Mouse (Mus musculus) forebrain, embryonic 11.5 days (tissue): ENCODE data around the gene Dab1. TPM values are rescaled to one million over a fixed set of nuclear protein-coding genes. Genes with fewer than 3 reads are reported as not detected.

Source experiments
- ATAC-seq: fragments of 200-750 bp; cut with Nextera tagmentation; replicated peaks from 2 replicates; pipeline ENCODE4 v1.8.0; 2017; ENCODE audit warnings: moderate TSS enrichment; ENCODE audit not compliant: low FRiP score
- DNase-seq: peaks from one replicate; pipeline ENCODE4 v3.0.0-alpha.2; 2017; ENCODE audit warnings: low spot score
- H3K27ac ChIP-seq: fragments of 300-500 bp; sonication (generic); 2 replicates; pipeline ENCODE4 v1.5.1; 2014; ENCODE audit warnings: low read depth, low read length
- H3K27me3 ChIP-seq: fragments of 300-500 bp; sonication (generic); 2 replicates; pipeline ENCODE4 v1.6.1; 2014; ENCODE audit warnings: mild to moderate bottlenecking, low read length, mixed read lengths; ENCODE audit not compliant: control insufficient read depth, insufficient read depth
- H3K36me3 ChIP-seq: fragments of 300-500 bp; sonication (generic); 2 replicates; pipeline ENCODE4 v1.6.1; 2014; ENCODE audit warnings: mild to moderate bottlenecking, low read length, moderate library complexity, mixed read lengths; ENCODE audit not compliant: control insufficient read depth, insufficient read depth
- H3K4me1 ChIP-seq: fragments of 300-500 bp; sonication (generic); replicated peaks from 2 replicates; pipeline ENCODE4 v1.6.1; 2014; ENCODE audit warnings: low read length, mixed read lengths; ENCODE audit not compliant: control insufficient read depth, insufficient read depth
- H3K4me2 ChIP-seq: fragments of 300-500 bp; sonication (generic); 2 replicates; pipeline ENCODE4 v1.6.1; 2014; ENCODE audit warnings: low read depth, mild to moderate bottlenecking, low read length, moderate library complexity, mixed read lengths; ENCODE audit not compliant: severe bottlenecking
- H3K4me3 ChIP-seq: fragments of 300-500 bp; sonication (generic); 2 replicates; pipeline ENCODE4 v1.5.1; 2014; ENCODE audit warnings: low read depth, low read length
- H3K9ac ChIP-seq: fragments of 300-500 bp; sonication (generic); 2 replicates; pipeline ENCODE4 v1.6.1; 2014; ENCODE audit warnings: low read length
- H3K9me3 ChIP-seq: fragments of 300-500 bp; sonication (generic); 2 replicates; pipeline ENCODE4 v1.6.1; 2016; ENCODE audit warnings: low read length, mixed read lengths; ENCODE audit not compliant: control insufficient read depth
- WGBS: fragments of 180-500 bp; shearing (Covaris S2); extraction: QIAGEN DNeasy Blood & Tissue Kit; methylation state at CpG from one replicate; pipeline ENCODE4 v1.1.7; 2014; 5-methylcytosine and 5-hydroxymethylcytosine counted together
- polyA plus RNA-seq: library from polyadenylated mRNA; unstranded; fragments of >200 nt; fragmentation: Nextera tagmentation; extraction: Ambion mirVana; gene quantifications from 2 replicates; pipeline ENCODE4 v1.2.1, GENCODE M21; 2014

Dab1 gene
- polyA plus RNA-seq, 1 experiment from 2014 or later, result 51.6 TPM

GRCm38 (mm10) chr4:104573419-104573818 is 954.3 kb downstream of the Dab1 start:
- H3K4me3 ChIP-seq, result no peak overlapping the region
- H3K4me2 ChIP-seq, result no peak overlapping the region
- no peak for ATAC-seq
- H3K4me1 ChIP-seq, result no peaks in the 10 kb centered on the region
- WGBS, result 77% methylated on average over 7 of the region's 7 CpGs
- H3K36me3 ChIP-seq, result no peaks in the 10 kb centered on the region
- H3K27me3 ChIP-seq, result no peaks in the 10 kb centered on the region
- DNase-seq, result no peak
- H3K9me3 ChIP-seq, result no peaks in the 10 kb centered on the region
- no peak overlapping the region for H3K27ac ChIP-seq
- no peak overlapping the region for H3K9ac ChIP-seq

GRCm38 (mm10) chr4:104578370-104578769 is 959.2 kb downstream of the Dab1 start:
- no peak overlapping the region for H3K4me2 ChIP-seq
- H3K27me3 ChIP-seq, result no peaks in the 10 kb centered on the region
- 53% methylated on average over 3 of the region's 3 CpGs for WGBS
- H3K27ac ChIP-seq, result no peak overlapping the region
- ATAC-seq (no peak), DNase-seq (no peak)
- no peaks in the 10 kb centered on the region for H3K36me3 ChIP-seq
- no peaks in the 10 kb centered on the region for H3K4me1 ChIP-seq
- no peak overlapping the region for H3K4me3 ChIP-seq
- H3K9me3 ChIP-seq, result no peaks in the 10 kb centered on the region
- no peak overlapping the region for H3K9ac ChIP-seq

- Histone ChIP-seq H3K27ac (no peak overlapping the region), H3K27me3 (no peaks in the 10 kb centered on the region), H3K4me2 (no peak overlapping the region), H3K9ac (no peak overlapping the region), H3K4me3 (no peak overlapping the region), H3K9me3 (no peaks in the 10 kb centered on the region), H3K4me1 (no peaks in the 10 kb centered on the region), H3K36me3 (no peaks in the 10 kb centered on the region)
- WGBS, result 81% methylated on average over 5 of the region's 5 CpGs
- ATAC-seq, result no peak
- no peak for DNase-seq
Measured at GRCm38 (mm10) chr4:104579946-104580544, 960.9 kb downstream of the Dab1 start.

GRCm38 (mm10) chr4:104582726-104583125 is 963.6 kb downstream of the Dab1 start:
- ATAC-seq, result no peak
- no peaks in the 10 kb centered on the region for H3K9me3 ChIP-seq
- WGBS, result 58% methylated on average over 5 of the region's 5 CpGs

GRCm38 (mm10) chr4:104587826-104588225 is 968.7 kb downstream of the Dab1 start:
- H3K4me1 ChIP-seq, result peaks cover 3% of the 10 kb centered on the region; the same call in 1 of the 2 replicates

More at GRCm38 (mm10) chr4:104582726-104583125, 963.6 kb downstream of the Dab1 start:
- Histone ChIP-seq H3K9ac (no peak overlapping the region), H3K4me1 (no peaks in the 10 kb centered on the region), H3K4me2 (no peak overlapping the region), H3K4me3 (no peak overlapping the region), H3K27me3 (no peaks in the 10 kb centered on the region), H3K36me3 (no peaks in the 10 kb centered on the region), H3K27ac (no peak overlapping the region)
- DNase-seq, result no peak

GRCm38 (mm10) chr4:104596936-104597335 is 977.8 kb downstream of the Dab1 start:
- no peak for DNase-seq
- H3K27ac ChIP-seq, result no peak overlapping the region
- H3K4me1 ChIP-seq, result 0 out of 2 replicates have a peak, but pooled peaks cover 4% of the 10 kb centered on the region
- H3K4me3 ChIP-seq, result no peak overlapping the region
- no peak overlapping the region for H3K9ac ChIP-seq
- no peaks in the 10 kb centered on the region; the same call in 1 of the 2 replicates for H3K9me3 ChIP-seq
- ATAC-seq, result no peak
- no peaks in the 10 kb centered on the region for H3K27me3 ChIP-seq
- no peak overlapping the region for H3K4me2 ChIP-seq
- 97% methylated on average over 7 of the region's 7 CpGs for WGBS
- no peaks in the 10 kb centered on the region for H3K36me3 ChIP-seq

More at GRCm38 (mm10) chr4:104587826-104588225, 968.7 kb downstream of the Dab1 start:
- Histone ChIP-seq H3K27me3 (no peaks in the 10 kb centered on the region), H3K27ac (no peak overlapping the region), H3K9ac (no peak overlapping the region), H3K36me3 (no peaks in the 10 kb centered on the region), H3K4me2 (no peak overlapping the region), H3K4me3 (no peak overlapping the region), H3K9me3 (no peaks in the 10 kb centered on the region)
- no peak for DNase-seq
- 56% methylated on average over 2 of the region's 2 CpGs for WGBS
- no peak for ATAC-seq

GRCm38 (mm10) chr4:104597490-104598465 is 978.6 kb downstream of the Dab1 start:
- DNase-seq (no peak), ATAC-seq (no peak)
- 0 out of 2 replicates have a peak, but pooled peaks cover 1% of the 10 kb centered on the region for H3K4me1 ChIP-seq
- WGBS, result 66% methylated on average over 6 of the region's 6 CpGs
- H3K4me3 ChIP-seq, result no peak overlapping the region
- H3K4me2 ChIP-seq, result no peak overlapping the region
- H3K27me3 ChIP-seq, result no peaks in the 10 kb centered on the region
- H3K27ac ChIP-seq, result no peak overlapping the region
- peaks cover 2% of the 10 kb centered on the region; the same call in 1 of the 2 replicates for H3K9me3 ChIP-seq
- H3K36me3 ChIP-seq, result no peaks in the 10 kb centered on the region
- H3K9ac ChIP-seq, result no peak overlapping the region

- no peak overlapping the region for H3K4me2 ChIP-seq
- H3K4me3 ChIP-seq, result no peak overlapping the region
- no peaks in the 10 kb centered on the region for H3K36me3 ChIP-seq
- DNase-seq, result no peak
- no peak overlapping the region for H3K27ac ChIP-seq
- H3K9me3 ChIP-seq, result peaks cover 2% of the 10 kb centered on the region; the same call in 1 of the 2 replicates
- H3K27me3 ChIP-seq, result no peaks in the 10 kb centered on the region
- WGBS, result 85% methylated on average over 8 of the region's 8 CpGs
- ATAC-seq, result no peak
- no peak overlapping the region for H3K9ac ChIP-seq
- peaks cover 10% of the 10 kb centered on the region; the same call in 1 of the 2 replicates for H3K4me1 ChIP-seq
Measured at GRCm38 (mm10) chr4:104602804-104603203, 983.6 kb downstream of the Dab1 start.
